Comparison of ENCODE assay signal across 11 mouse cellular contexts in the genomic region with DNA sequence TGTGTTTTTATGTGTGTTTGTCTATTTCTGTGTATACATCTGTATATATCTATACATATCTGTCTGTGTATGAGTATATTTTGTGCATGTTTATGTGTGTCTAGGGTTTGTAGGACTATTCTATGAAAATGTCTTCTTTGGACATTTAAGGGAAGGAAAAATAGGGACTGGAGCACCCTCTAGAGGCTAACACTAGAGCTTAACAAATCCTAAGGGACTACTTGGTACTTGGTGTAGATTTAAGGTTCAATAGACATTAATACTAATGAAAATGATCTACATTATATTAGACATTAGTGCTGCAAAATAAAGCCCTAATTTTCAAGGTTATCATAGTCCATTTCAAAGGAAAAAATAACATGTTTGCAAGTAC. TPM values are rescaled to one million over a fixed set of nuclear protein-coding genes. Genes with fewer than 3 reads are reported as not detected.
DNase-seq lines count a peak whose midpoint lies in the region; ATAC-seq and TF ChIP-seq lines count a peak whose summit lies in the region.
"Had no signal": no experiment of that assay in that cellular context is flagged by ENCODE, and none has a peak within 500 bp of the region (broad histone marks: within the 10 kb centered on the region; RNA-seq: fewer than 3 reads in every experiment).

No protein-coding gene starts in this region.

- no peaks in the 10 kb centered on the region for H3K27me3 ChIP-seq in intestine, postnatal 0 days (replicated peaks; ENCODE audit: control insufficient read depth, insufficient read depth, low read length)
- no peaks in the 10 kb centered on the region for H3K27me3 ChIP-seq in intestine, embryonic 16.5 days (replicated peaks; ENCODE audit: control insufficient read depth, insufficient read depth, low read length)
- H3K27me3 ChIP-seq: heart, embryonic 15.5 days; megakaryocyte, embryonic 14.5 days had no signal

- H3K27ac ChIP-seq in intestine, postnatal 0 days (ENCODE audit: low read depth, low read length) = no peak overlapping the region
- no peak overlapping the region for H3K27ac ChIP-seq in intestine, embryonic 16.5 days (ENCODE audit: low read length)
- H3K27ac ChIP-seq: heart, embryonic 15.5 days had no signal

- H3K9me3 ChIP-seq in intestine, postnatal 0 days (ENCODE audit: control insufficient read depth) = no peaks in the 10 kb centered on the region
- no peaks in the 10 kb centered on the region for H3K9me3 ChIP-seq in intestine, embryonic 16.5 days (ENCODE audit: control insufficient read depth, low read length)
- H3K9me3 ChIP-seq: heart, embryonic 15.5 days; megakaryocyte, embryonic 14.5 days had no signal

- no peak overlapping the region for H3K4me2 ChIP-seq in intestine, postnatal 0 days (replicated peaks; ENCODE audit: low read depth)
- H3K4me2 ChIP-seq in intestine, embryonic 16.5 days (ENCODE audit: low read depth, low read length) = no peak overlapping the region
- H3K4me2 ChIP-seq: heart, embryonic 15.5 days had no signal

- H3K9ac ChIP-seq in intestine, postnatal 0 days (ENCODE audit: low read depth, low read length) = no peak overlapping the region
- H3K9ac ChIP-seq in intestine, embryonic 16.5 days (ENCODE audit: low read depth, low read length) = no peak overlapping the region
- H3K9ac ChIP-seq: heart, embryonic 15.5 days had no signal

- DNase-seq in ES-CJ7 (ENCODE audit: low read depth, low spot score) = peak; percentile 41
- DNase-seq in embryo, embryonic 10.5 days (ENCODE audit: low spot score) = peak; percentile 72
- no peak for DNase-seq in natural killer cell, adult 2 months (ENCODE audit: low spot score in 2 of 2)
- DNase-seq in gastrocnemius, postnatal 14 days = no peak
- no peak for DNase-seq in layer of hippocampus, adult 11-12 months (ENCODE audit: low spot score)
- DNase-seq: adrenal gland, postnatal 10 days had no signal

- H3K36me3 ChIP-seq in intestine, postnatal 0 days (ENCODE audit: control insufficient read depth, insufficient read depth) = no peaks in the 10 kb centered on the region
- H3K36me3 ChIP-seq in intestine, embryonic 16.5 days (ENCODE audit: control insufficient read depth, insufficient read depth, low read length) = no peaks in the 10 kb centered on the region
- H3K36me3 ChIP-seq: heart, embryonic 15.5 days had no signal

- no peak overlapping the region for H3K4me3 ChIP-seq in intestine, postnatal 0 days (ENCODE audit: low read depth, low read length)
- no peak overlapping the region for H3K4me3 ChIP-seq in intestine, embryonic 16.5 days (ENCODE audit: low read length)
- H3K4me3 ChIP-seq: heart, embryonic 15.5 days had no signal

- intact Hi-C loops in gastrocnemius, postnatal 14 days (cut with DNase I; ENCODE audit: low total_unique reads) = loop anchor here (10.0 kb wide), 1 partner anchor 551 kb away; no protein-coding TSS in a partner anchor

- ATAC-seq in intestine, postnatal 0 days = no peak
- no peak for ATAC-seq in intestine, embryonic 16.5 days
- peak; percentile 46; the same call in 1 of the 2 replicates for ATAC-seq in megakaryocyte progenitor cell, adult 5-6 weeks (replicated peaks; ENCODE audit: poor library complexity)

- no peaks in the 10 kb centered on the region for H3K4me1 ChIP-seq in intestine, postnatal 0 days (replicated peaks; ENCODE audit: control insufficient read depth, insufficient read depth, low read length)
- no peaks in the 10 kb centered on the region for H3K4me1 ChIP-seq in intestine, embryonic 16.5 days (ENCODE audit: control insufficient read depth, insufficient read depth, low read length)
- H3K4me1 ChIP-seq: heart, embryonic 15.5 days; megakaryocyte, embryonic 14.5 days had no signal

- TF ChIP-seq CTCF in intestine, postnatal 0 days (IDR thresholded peaks at IDR 0.05; ENCODE audit: low read depth) = peak; percentile 69

RNA-seq across cellular contexts. Expression of a gene that starts 44.9 kb away (rescaled TPM):
- 41.4 and 44.3 TPM in 2 replicates for polyA plus RNA-seq in intestine, postnatal 0 days (2015; fragmentation: Nextera tagmentation; extraction: Ambion mirVana)
- 69.9 and 74.8 TPM in 2 replicates for polyA plus RNA-seq in intestine, embryonic 16.5 days (2015; fragmentation: Nextera tagmentation; extraction: Ambion mirVana)
- 62.2 and 65.0 TPM in 2 replicates for total RNA-seq in megakaryocyte progenitor cell, adult 5-6 weeks (2015)
- total RNA-seq in megakaryocyte progenitor cell, adult 5-6 weeks (2017) = 61.4 and 68.6 TPM in 2 replicates
- 1 to 10 TPM; 8.0 to 8.3 TPM for total RNA-seq in gastrocnemius, postnatal 14 days (2021)

Comparison
In these comparisons a context has a peak if more than half of its experiments do, and no peak if none do; other contexts are left out.
1. DNase-seq: peak in ES-CJ7 (single experiment) and embryo, embryonic 10.5 days (single experiment); none in natural killer cell, adult 2 months (0 of 2), gastrocnemius, postnatal 14 days (single experiment) and layer of hippocampus, adult 11-12 months (single experiment).
2. RNA of a gene that starts 44.9 kb away (total RNA-seq): 61.4 to 68.6 TPM in megakaryocyte progenitor cell, adult 5-6 weeks; 8.0 to 8.3 TPM in gastrocnemius, postnatal 14 days; every median in the first group is over 4 times any median in the second.